Mouse (Mus musculus) heart, embryonic 11.5 days (tissue): ENCODE results near the gene Mthfd1l. TPM values are rescaled to one million over a fixed set of nuclear protein-coding genes. Genes with fewer than 3 reads are reported as not detected.

Experiments used
- ATAC-seq: fragments of 200-750 bp; cut with Nextera tagmentation; replicated peaks from 2 replicates; pipeline ENCODE4 v1.8.0; 2017; ENCODE audit warnings: moderate library complexity; ENCODE audit not compliant: insufficient number of reproducible peaks, low FRiP score, low TSS enrichment
- H3K27ac ChIP-seq: fragments of 300-500 bp; sonication (generic); 2 replicates; pipeline ENCODE4 v1.5.1; 2014; ENCODE audit warnings: mild to moderate bottlenecking, low read depth, low read length
- H3K27me3 ChIP-seq: fragments of 300-500 bp; sonication (generic); 2 replicates; pipeline ENCODE4 v1.6.1; 2014; ENCODE audit warnings: mild to moderate bottlenecking, low read length, mixed read lengths; ENCODE audit not compliant: control insufficient read depth, insufficient read depth
- H3K36me3 ChIP-seq: fragments of 300-500 bp; sonication (generic); 2 replicates; pipeline ENCODE4 v1.6.1; 2014; ENCODE audit warnings: mild to moderate bottlenecking, low read length, moderate library complexity, mixed read lengths; ENCODE audit not compliant: control insufficient read depth, insufficient read depth
- H3K4me1 ChIP-seq: fragments of 300-500 bp; sonication (generic); 2 replicates; pipeline ENCODE4 v1.6.1; 2014; ENCODE audit warnings: low read length; ENCODE audit not compliant: control insufficient read depth, insufficient read depth
- H3K4me2 ChIP-seq: fragments of 300-500 bp; sonication (generic); 2 replicates; pipeline ENCODE4 v1.6.1; 2014; ENCODE audit warnings: mild to moderate bottlenecking, moderate library complexity
- H3K4me3 ChIP-seq: fragments of 300-500 bp; sonication (generic); 2 replicates; pipeline ENCODE4 v1.5.1; 2014; ENCODE audit warnings: low read depth, low read length
- H3K9ac ChIP-seq: fragments of 300-500 bp; sonication (generic); 2 replicates; pipeline ENCODE4 v1.6.1; 2014; ENCODE audit warnings: mild to moderate bottlenecking, low read depth, low read length, moderate library complexity
- H3K9me3 ChIP-seq: fragments of 300-500 bp; sonication (generic); replicated peaks from 2 replicates; pipeline ENCODE4 v1.6.1; 2016; ENCODE audit warnings: low read length; ENCODE audit not compliant: control insufficient read depth
- WGBS: fragments of 180-500 bp; shearing (Covaris S2); extraction: QIAGEN DNeasy Blood & Tissue Kit; methylation state at CpG from one replicate; pipeline ENCODE4 v1.1.7; 2014; ENCODE audit not compliant: insufficient replicate concordance; 5-methylcytosine and 5-hydroxymethylcytosine counted together
- polyA plus RNA-seq: library from polyadenylated mRNA; unstranded; fragments of >200 nt; fragmentation: Nextera tagmentation; extraction: Ambion mirVana; gene quantifications from 2 replicates; pipeline ENCODE4 v1.2.1, GENCODE M21; 2014

Mthfd1l gene
- polyA plus RNA-seq = 17.8 and 18.0 TPM in 2 replicates

DNA sequence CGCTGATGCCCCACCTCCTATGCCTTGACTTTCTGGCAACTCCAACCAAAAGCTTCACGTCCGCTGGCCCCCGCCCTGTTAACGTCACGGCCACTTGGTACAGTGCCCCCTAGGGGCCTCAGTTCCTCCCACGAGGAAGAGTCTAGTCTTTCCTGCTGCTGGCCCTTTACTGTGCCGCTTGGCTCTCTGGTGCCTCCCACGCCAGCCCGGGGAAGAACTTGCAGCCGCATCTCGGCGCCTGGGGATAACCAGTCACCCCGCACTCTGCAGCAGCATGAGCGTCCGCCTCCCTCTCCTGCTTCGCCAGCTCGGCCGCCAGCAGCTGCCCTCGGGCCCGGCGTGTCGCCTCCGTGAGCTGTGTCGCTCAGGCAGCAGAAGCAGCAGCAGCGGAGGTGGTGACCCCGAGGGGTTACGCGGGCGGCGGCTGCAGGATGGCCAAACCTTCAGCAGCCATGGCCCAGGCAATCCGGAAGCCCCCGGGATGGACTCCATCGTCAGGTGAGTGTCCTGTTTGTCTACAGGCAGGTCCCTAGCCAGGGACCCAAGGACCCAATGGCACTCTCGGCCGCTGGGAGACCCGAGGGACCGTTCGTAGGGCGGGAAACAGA lies at the start of gene Mthfd1l:
Gene Mthfd1l (plus strand): TSS at position 138 of the 608 bp plus-strand sequence.
- H3K9ac ChIP-seq = peak within 1 kb of the TSS; percentile 83
- peak within 1 kb of the TSS; percentile 84 for H3K4me2 ChIP-seq
- under 1% methylated on average over 40 of the region's 40 CpGs for WGBS
- peak within 1 kb of the TSS; percentile 64 for H3K4me3 ChIP-seq
- peak within 1 kb of the TSS; percentile 95 for H3K27ac ChIP-seq
- H3K4me1 ChIP-seq = peaks cover 14% of the 10 kb centered on the region; the same call in 1 of the 2 replicates
- ATAC-seq = peak; percentile 79
- H3K36me3 ChIP-seq = no peaks in the 10 kb centered on the region
- no peaks in the 10 kb centered on the region for H3K9me3 ChIP-seq
- no peaks in the 10 kb centered on the region for H3K27me3 ChIP-seq

DNA sequence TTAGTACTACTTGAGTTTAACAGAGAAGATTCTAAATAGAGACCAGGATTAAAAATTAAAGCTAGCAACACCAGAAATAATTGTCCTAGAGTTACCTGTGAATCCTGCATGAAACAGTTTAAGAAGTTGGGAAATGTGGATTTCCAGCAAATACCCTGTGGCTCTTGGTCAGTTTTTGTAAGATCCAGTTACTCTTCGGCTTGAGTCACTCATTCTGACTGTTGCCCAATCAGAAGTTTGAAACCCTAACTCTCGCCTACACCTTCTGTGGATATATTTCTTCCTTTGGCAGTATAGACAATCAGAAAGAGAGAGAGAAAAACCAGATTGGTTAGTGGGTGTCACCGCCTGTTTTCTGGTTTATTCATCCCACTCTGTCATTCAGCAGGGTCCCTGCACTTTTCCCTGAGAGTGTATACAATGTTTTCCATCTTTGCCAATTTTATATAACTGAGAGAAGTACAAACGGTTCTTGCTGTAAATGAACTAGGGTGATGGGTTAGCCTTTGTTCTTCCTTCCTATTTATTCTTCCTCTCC lies 44.8 kb upstream of the Mthfd1l start:
- Histone ChIP-seq H3K4me2 (no peak overlapping the region), H3K27ac (no peak overlapping the region), H3K27me3 (no peaks in the 10 kb centered on the region), H3K4me1 (no peaks in the 10 kb centered on the region), H3K9me3 (no peaks in the 10 kb centered on the region), H3K36me3 (no peaks in the 10 kb centered on the region), H3K4me3 (no peak overlapping the region), H3K9ac (no peak overlapping the region)
- no peak for ATAC-seq
- WGBS = 68% methylated on average over 4 of the region's 4 CpGs

DNA sequence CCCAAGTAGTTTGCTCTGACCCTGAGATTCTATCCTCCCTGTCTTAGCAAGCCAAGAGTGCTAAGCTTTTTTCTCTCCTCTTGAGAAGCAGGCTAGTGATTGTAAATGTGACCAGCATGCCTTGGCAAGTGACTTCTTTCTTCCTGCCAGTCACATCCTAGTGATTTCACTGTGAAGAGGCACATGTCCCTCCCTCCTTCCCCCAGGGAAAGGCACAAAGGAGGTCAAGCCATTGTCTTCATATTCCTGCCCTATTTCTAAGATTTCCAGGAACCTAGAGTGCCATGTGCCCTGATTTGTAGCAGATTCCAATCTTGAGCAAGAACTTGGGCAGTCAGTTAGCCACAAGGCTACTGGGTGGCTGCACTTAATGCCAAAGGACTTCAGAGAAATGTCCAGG lies 41.1 kb upstream of the Mthfd1l start:
- no peaks in the 10 kb centered on the region for H3K4me1 ChIP-seq
- no peaks in the 10 kb centered on the region for H3K9me3 ChIP-seq
- no peak for ATAC-seq
- no peak overlapping the region for H3K4me2 ChIP-seq
- no peaks in the 10 kb centered on the region for H3K27me3 ChIP-seq
- H3K4me3 ChIP-seq = no peak overlapping the region
- H3K27ac ChIP-seq = no peak overlapping the region
- H3K36me3 ChIP-seq = no peaks in the 10 kb centered on the region
- no peak overlapping the region for H3K9ac ChIP-seq

DNA sequence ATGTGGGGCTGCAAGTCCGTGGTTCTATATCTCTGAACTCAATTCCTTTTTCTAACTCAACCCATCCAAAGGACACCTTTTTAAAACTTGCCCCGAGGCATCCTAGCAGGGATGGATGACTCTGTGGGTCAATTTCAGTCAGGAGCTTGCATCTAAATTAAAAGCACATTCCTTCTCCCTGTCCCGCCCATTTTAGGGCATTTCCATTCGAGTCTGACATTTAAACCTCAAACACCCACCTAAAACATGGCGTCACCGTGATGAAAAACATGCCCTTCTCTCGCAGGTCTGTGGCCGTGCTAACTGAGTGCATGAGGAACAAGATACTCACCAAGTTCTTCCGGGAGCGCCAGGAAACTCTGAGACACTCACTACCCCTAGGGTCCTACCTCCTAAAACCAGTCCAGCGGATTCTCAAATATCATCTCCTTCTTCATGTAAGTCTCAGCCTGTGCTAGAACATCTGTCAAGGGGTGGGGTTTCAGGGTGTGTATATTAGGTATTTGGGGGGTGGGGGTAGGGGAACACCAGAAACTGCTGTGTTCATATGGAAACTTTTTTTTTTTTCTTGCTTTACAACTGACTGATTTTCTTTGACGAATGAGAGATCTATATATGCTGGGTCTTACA lies 39.5 kb upstream of the Mthfd1l start:
- Histone ChIP-seq H3K9me3 (no peaks in the 10 kb centered on the region), H3K27ac (no peak overlapping the region), H3K36me3 (no peaks in the 10 kb centered on the region), H3K4me2 (no peak overlapping the region), H3K4me1 (no peaks in the 10 kb centered on the region), H3K9ac (no peak overlapping the region), H3K4me3 (no peak overlapping the region), H3K27me3 (no peaks in the 10 kb centered on the region)
- no peak for ATAC-seq
- 65% methylated on average over 12 of the region's 12 CpGs for WGBS

DNA sequence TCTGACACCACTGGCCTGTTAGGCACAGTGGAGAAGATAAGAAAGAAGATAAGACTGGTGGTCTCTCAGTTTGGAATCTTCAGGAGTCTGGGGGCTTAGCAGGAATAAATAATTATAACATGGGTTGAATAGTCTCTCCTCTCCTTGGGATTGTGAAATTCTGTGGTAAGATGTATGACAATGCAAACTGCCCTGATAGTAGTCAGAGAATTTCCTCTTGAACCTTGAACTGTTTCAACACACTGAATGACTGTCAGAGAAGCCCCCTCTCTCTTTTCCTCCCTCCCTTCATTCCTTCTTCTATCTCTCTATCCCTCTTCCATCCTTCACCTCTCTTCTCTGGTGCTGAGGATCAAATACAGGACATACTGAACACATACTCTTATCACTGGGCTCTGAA lies 36.1 kb upstream of the Mthfd1l start:
- Histone ChIP-seq H3K9ac (no peak overlapping the region), H3K36me3 (no peaks in the 10 kb centered on the region), H3K4me1 (peaks cover 4% of the 10 kb centered on the region; the same call in 1 of the 2 replicates), H3K27ac (no peak overlapping the region), H3K4me2 (no peak overlapping the region), H3K9me3 (no peaks in the 10 kb centered on the region), H3K27me3 (no peaks in the 10 kb centered on the region), H3K4me3 (no peak overlapping the region)
- no peak for ATAC-seq

DNA sequence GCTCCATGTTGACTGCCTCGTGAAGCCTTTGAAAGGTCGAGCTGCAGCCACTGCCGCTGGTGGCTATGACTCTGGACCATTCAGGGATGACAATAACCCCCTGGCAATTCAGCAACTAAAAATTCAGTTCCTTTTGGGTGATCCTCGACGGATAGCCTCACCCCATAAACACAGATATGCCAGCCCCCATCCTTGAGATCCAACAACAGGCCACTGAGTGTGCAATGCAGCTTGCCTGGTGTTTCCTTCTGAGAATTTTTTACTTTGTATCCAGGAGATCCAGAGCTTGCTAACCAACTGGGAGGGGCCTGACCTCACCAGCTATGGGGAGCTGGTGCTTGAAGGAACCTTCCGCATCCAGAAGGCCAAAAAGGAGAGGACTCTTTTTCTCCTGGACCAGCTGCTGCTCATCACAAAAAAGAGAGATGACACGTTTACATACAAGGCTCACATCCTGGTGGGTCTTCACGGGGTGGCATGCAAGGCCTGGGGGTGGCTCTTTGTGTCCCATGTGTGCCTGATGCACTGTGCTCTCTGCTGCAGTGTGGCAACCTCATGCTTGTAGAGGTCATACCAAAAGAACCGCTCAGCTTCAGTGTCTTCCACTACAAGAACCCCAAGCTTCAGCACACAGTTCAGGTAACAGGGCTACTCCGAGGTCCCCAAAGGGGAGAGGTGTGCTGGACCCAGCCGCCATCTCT lies 32.9 kb upstream of the Mthfd1l start:
- no peak for ATAC-seq
- Histone ChIP-seq H3K4me3 (no peak overlapping the region), H3K9me3 (no peaks in the 10 kb centered on the region), H3K27ac (no peak overlapping the region), H3K9ac (no peak overlapping the region), H3K36me3 (no peaks in the 10 kb centered on the region), H3K27me3 (no peaks in the 10 kb centered on the region), H3K4me2 (no peak overlapping the region), H3K4me1 (peaks cover 4% of the 10 kb centered on the region; the same call in 1 of the 2 replicates)
- WGBS = 82% methylated on average over 11 of the region's 11 CpGs

DNA sequence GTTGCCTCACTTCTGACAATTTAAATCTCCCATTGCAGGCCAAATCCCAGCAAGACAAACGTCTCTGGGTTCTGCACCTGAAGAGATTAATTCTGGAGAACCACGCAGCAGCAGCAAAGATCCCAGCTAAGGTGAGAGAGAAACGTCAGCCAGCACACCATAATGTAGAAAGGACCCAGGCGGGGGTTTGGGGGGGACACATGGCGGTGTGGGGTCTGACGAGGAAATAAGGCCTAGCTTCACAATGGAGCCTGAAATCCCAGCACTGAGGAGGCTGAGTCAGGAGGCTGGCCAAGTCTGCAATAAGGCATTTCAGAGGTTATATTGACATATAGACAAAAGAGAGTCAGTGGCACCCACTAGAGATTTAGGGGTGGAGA lies 32.3 kb upstream of the Mthfd1l start:
- no peaks in the 10 kb centered on the region for H3K36me3 ChIP-seq
- WGBS = 73% methylated on average over 6 of the region's 6 CpGs
- no peak overlapping the region for H3K4me3 ChIP-seq
- no peak overlapping the region for H3K9ac ChIP-seq
- H3K4me2 ChIP-seq = no peak overlapping the region
- ATAC-seq = no peak
- H3K27me3 ChIP-seq = no peaks in the 10 kb centered on the region
- H3K27ac ChIP-seq = no peak overlapping the region
- no peaks in the 10 kb centered on the region for H3K9me3 ChIP-seq
- H3K4me1 ChIP-seq = peaks cover 4% of the 10 kb centered on the region; the same call in 1 of the 2 replicates

DNA sequence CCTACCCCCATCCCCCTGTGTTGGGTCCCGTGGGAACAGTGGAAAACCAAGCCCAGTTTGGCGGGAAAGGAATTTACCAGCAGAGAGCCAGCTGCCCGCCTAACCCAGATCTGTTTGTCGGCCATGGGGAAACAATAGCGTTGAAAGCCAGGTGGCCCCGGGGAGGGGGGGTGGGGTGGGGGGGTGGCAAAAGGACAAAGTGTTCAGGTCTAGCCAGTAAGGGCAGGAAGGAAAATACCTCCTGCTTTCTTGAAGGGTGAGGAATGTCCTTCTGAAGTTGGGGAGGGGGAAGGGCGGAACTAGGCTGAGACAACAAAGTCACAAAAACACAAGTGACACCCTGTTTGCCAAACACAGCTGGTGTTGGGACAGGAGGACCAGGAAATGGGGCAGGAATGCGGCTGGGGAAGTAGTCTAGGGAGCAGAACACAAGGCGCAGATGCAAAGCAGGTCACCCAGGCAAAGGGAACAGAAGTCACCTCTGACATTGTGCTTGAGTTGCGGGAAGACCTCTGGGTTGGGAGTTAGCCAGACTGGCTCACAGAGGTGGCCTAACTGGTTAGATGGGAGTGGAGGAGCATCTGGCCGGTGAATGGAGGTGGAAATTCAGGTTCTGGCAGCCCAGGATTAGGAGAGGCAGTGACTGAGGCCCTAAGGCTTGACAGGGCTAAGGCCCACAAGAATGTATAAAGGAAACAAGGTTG lies 31.7 kb upstream of the Mthfd1l start:
- H3K36me3 ChIP-seq = no peaks in the 10 kb centered on the region
- peaks cover 4% of the 10 kb centered on the region; the same call in 1 of the 2 replicates for H3K4me1 ChIP-seq
- WGBS = 27% methylated on average over 11 of the region's 11 CpGs
- no peak overlapping the region for H3K4me3 ChIP-seq
- H3K9me3 ChIP-seq = no peaks in the 10 kb centered on the region
- no peaks in the 10 kb centered on the region for H3K27me3 ChIP-seq
- H3K9ac ChIP-seq = no peak overlapping the region
- no peak for ATAC-seq
- H3K4me2 ChIP-seq = no peak overlapping the region
- H3K27ac ChIP-seq = no peak overlapping the region
